Mouse (Mus musculus): ENCODE measurements around the gene Prkg1. TPM values are rescaled to one million over a fixed set of nuclear protein-coding genes. Genes with fewer than 3 reads are reported as not detected.
A peak's percentile ranks its signal among the peaks of the same experiment; 100 is the strongest.

The Prkg1 gene
- polyA plus RNA-seq, 1 experiment from 2014 or later, result 3.1 TPM

- peak overlapping the region; percentile 51 for H3K4me2 ChIP-seq (replicated peaks; ENCODE audit: low read depth, low read length)
- H3K27me3 ChIP-seq (ENCODE audit: insufficient read depth, low read length), result no peaks in the 10 kb centered on the region
- H3K4me3 ChIP-seq (ENCODE audit: low read length), result peak overlapping the region; percentile 78
- ATAC-seq (ENCODE audit: low FRiP score, low TSS enrichment), result peak; percentile 53; the same call in 1 of the 2 replicates
- peak overlapping the region; percentile 63; the same call in 1 of the 2 replicates for H3K27ac ChIP-seq (ENCODE audit: low read length)
- WGBS, result 17% methylated on average over 7 of the region's 7 CpGs
- H3K9me3 ChIP-seq (ENCODE audit: low read length), result peaks cover 23% of the 10 kb centered on the region
- H3K4me1 ChIP-seq (ENCODE audit: insufficient read depth, low read length), result peaks cover 10% of the 10 kb centered on the region
- H3K9ac ChIP-seq (replicated peaks; ENCODE audit: low read length), result no peak overlapping the region
- H3K36me3 ChIP-seq (ENCODE audit: insufficient read depth, low read length), result peaks cover 33% of the 10 kb centered on the region
These were observed 682.6 kb downstream of the Prkg1 start for GRCm38 (mm10) chr19:31082226-31082625.

GRCm38 (mm10) chr19:31078241-31078640 is 686.6 kb downstream of the Prkg1 start:
- Histone ChIP-seq H3K9ac (replicated peaks; ENCODE audit: low read length) (no peak overlapping the region), H3K4me1 (ENCODE audit: insufficient read depth, low read length) (peaks cover 4% of the 10 kb centered on the region; the same call in 1 of the 2 replicates), H3K4me2 (replicated peaks; ENCODE audit: low read depth, low read length) (no peak overlapping the region), H3K4me3 (ENCODE audit: low read length) (no peak overlapping the region), H3K27me3 (ENCODE audit: insufficient read depth, low read length) (no peaks in the 10 kb centered on the region), H3K9me3 (ENCODE audit: low read length) (no peaks in the 10 kb centered on the region), H3K36me3 (ENCODE audit: insufficient read depth, low read length) (no peaks in the 10 kb centered on the region), H3K27ac (ENCODE audit: low read length) (no peak overlapping the region)
- no peak for ATAC-seq (ENCODE audit: low FRiP score, low TSS enrichment)
- WGBS, result 56% methylated on average over 3 of the region's 3 CpGs

DNA sequence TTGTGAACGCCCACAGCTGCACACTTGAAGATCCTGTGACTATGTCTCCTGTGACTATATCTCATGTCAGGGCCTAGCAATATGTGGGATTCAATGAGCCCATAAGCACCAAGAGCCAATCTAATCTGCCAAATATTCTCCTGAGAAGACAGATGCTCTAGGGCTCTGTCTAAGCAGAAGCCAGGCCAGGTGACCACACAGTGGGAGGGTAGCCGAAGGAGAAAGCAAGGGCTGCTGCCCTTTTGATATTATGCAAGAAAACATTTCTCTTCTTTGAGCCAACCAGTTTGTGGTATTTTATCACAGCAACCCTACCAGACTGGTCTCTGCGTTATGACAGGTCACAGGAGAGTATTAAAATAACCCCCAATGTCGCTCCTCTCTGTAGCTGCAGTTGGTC is 688.7 kb downstream of the Prkg1 start:
- H3K9ac ChIP-seq (replicated peaks; ENCODE audit: low read length), result no peak overlapping the region
- H3K27me3 ChIP-seq (ENCODE audit: insufficient read depth, low read length), result no peaks in the 10 kb centered on the region
- H3K36me3 ChIP-seq (ENCODE audit: insufficient read depth, low read length), result no peaks in the 10 kb centered on the region
- WGBS, result 86% methylated on average over 4 of the region's 4 CpGs
- 0 out of 2 replicates have a peak, but pooled peaks cover 4% of the 10 kb centered on the region for H3K4me1 ChIP-seq (ENCODE audit: insufficient read depth, low read length)
- H3K27ac ChIP-seq (ENCODE audit: low read length), result no peak overlapping the region
- no peak for ATAC-seq (ENCODE audit: low FRiP score, low TSS enrichment)
- no peak overlapping the region for H3K4me2 ChIP-seq (replicated peaks; ENCODE audit: low read depth, low read length)
- H3K9me3 ChIP-seq (ENCODE audit: low read length), result no peaks in the 10 kb centered on the region
- no peak overlapping the region for H3K4me3 ChIP-seq (ENCODE audit: low read length)

- WGBS, result 34% methylated on average over 3 of the region's 3 CpGs
- Histone ChIP-seq H3K4me1 (ENCODE audit: insufficient read depth, low read length) (0 out of 2 replicates have a peak, but pooled peaks cover 4% of the 10 kb centered on the region), H3K4me2 (replicated peaks; ENCODE audit: low read depth, low read length) (no peak overlapping the region), H3K27me3 (ENCODE audit: insufficient read depth, low read length) (no peaks in the 10 kb centered on the region), H3K4me3 (ENCODE audit: low read length) (no peak overlapping the region), H3K9me3 (ENCODE audit: low read length) (no peaks in the 10 kb centered on the region), H3K9ac (replicated peaks; ENCODE audit: low read length) (no peak overlapping the region), H3K27ac (ENCODE audit: low read length) (no peak overlapping the region), H3K36me3 (ENCODE audit: insufficient read depth, low read length) (no peaks in the 10 kb centered on the region)
- ATAC-seq (ENCODE audit: low FRiP score, low TSS enrichment), result no peak
These were observed 690.1 kb downstream of the Prkg1 start for GRCm38 (mm10) chr19:31074717-31075063.

DNA sequence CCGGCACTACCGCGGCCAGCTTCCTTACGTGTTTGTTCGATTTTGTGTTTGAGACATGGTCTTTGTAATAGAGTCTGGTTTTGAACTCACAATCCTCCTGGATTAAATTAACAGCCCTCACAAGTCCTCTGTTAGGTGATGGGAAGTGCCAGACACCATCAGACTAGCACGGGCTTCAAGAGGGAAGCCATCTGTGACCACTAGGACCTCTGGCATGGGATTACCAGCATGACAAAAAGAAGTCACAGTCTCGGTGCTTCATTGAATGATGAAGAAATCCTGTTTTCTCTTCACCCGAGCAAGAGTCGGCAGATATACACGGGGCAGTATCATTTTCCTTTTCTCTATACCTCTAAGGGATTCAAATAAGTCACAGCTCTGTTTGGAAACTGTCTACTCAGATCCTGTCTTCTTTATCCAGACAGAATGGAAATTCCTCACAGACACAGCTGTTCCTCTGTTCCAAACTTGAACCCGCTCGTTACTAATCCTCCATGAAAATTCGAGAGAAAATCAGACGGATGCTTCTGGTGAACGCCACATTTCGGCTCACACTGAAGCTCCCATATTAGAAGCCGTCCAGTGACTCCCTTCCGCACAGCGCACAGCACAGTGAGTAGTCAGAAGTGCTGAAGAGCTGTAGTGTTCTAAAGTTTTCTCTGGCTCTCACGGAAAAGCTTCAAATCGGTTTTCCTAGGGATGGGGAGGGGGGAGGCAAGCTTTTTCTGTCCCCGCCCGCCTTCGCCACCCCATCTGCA is 690.7 kb downstream of the Prkg1 start:
- Histone ChIP-seq H3K9ac (replicated peaks; ENCODE audit: low read length) (no peak overlapping the region), H3K4me2 (replicated peaks; ENCODE audit: low read depth, low read length) (no peak overlapping the region), H3K4me1 (ENCODE audit: insufficient read depth, low read length) (0 out of 2 replicates have a peak, but pooled peaks cover 4% of the 10 kb centered on the region), H3K27me3 (ENCODE audit: insufficient read depth, low read length) (no peaks in the 10 kb centered on the region), H3K36me3 (ENCODE audit: insufficient read depth, low read length) (no peaks in the 10 kb centered on the region), H3K9me3 (ENCODE audit: low read length) (no peaks in the 10 kb centered on the region), H3K27ac (ENCODE audit: low read length) (no peak overlapping the region), H3K4me3 (ENCODE audit: low read length) (no peak overlapping the region)
- ATAC-seq (ENCODE audit: low FRiP score, low TSS enrichment), result no peak
- 52% methylated on average over 24 of the region's 24 CpGs for WGBS

GRCm38 (mm10) chr19:31065206-31065781 is 699.5 kb downstream of the Prkg1 start:
- Histone ChIP-seq H3K27ac (ENCODE audit: low read length) (no peak overlapping the region), H3K4me1 (ENCODE audit: insufficient read depth, low read length) (no peaks in the 10 kb centered on the region), H3K27me3 (ENCODE audit: insufficient read depth, low read length) (no peaks in the 10 kb centered on the region), H3K36me3 (ENCODE audit: insufficient read depth, low read length) (no peaks in the 10 kb centered on the region), H3K9ac (replicated peaks; ENCODE audit: low read length) (no peak overlapping the region), H3K4me2 (replicated peaks; ENCODE audit: low read depth, low read length) (no peak overlapping the region), H3K9me3 (ENCODE audit: low read length) (no peaks in the 10 kb centered on the region), H3K4me3 (ENCODE audit: low read length) (no peak overlapping the region)
- no peak for ATAC-seq (ENCODE audit: low FRiP score, low TSS enrichment)
- WGBS, result 70% methylated on average over 11 of the region's 11 CpGs

DNA sequence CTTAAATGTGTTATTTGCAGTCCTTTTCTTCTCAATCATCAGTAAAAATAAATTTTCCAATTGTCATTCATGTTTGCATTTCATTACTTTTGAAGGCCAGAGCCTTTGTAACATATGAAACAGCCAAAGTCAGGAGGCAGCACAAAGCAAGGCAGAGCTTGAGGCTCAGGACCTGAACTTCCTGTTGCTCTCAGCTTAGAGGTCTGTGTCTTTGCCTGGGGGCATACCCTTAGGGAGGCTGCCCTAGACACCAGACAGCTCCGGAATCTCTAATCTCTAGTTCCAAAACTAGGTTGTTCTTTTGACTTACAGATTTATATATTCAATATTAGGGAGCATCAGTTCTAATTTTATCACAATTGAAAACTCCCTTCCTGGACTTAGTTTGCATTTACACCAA is 700.1 kb downstream of the Prkg1 start:
- no peaks in the 10 kb centered on the region for H3K9me3 ChIP-seq (ENCODE audit: low read length)
- ATAC-seq (ENCODE audit: low FRiP score, low TSS enrichment), result no peak
- H3K9ac ChIP-seq (replicated peaks; ENCODE audit: low read length), result no peak overlapping the region
- H3K27me3 ChIP-seq (ENCODE audit: insufficient read depth, low read length), result no peaks in the 10 kb centered on the region
- WGBS, result 53% methylated on average over 1 of the region's 1 CpGs
- H3K27ac ChIP-seq (ENCODE audit: low read length), result no peak overlapping the region
- no peak overlapping the region for H3K4me3 ChIP-seq (ENCODE audit: low read length)
- H3K36me3 ChIP-seq (ENCODE audit: insufficient read depth, low read length), result no peaks in the 10 kb centered on the region
- H3K4me2 ChIP-seq (replicated peaks; ENCODE audit: low read depth, low read length), result no peak overlapping the region
- H3K4me1 ChIP-seq (ENCODE audit: insufficient read depth, low read length), result no peaks in the 10 kb centered on the region

DNA sequence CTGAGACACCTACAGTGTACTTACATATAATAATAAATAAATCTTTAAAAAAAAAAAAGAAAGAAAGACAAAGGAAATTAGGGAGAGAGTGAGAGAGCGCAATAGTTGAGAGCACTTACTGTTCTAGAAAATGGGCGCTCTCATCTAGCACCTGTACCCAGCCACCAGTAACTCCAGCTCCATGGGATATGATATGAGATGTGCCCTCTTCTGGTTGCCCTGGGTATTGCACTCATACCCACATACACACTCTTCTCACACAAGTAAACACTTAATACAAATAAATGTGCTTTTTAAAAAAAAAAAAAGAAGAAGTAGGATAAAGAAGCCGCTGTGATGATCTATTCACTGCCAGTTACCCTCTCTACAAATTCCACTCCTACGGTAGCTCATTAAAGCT is 718.2 kb downstream of the Prkg1 start:
- no peaks in the 10 kb centered on the region for H3K9me3 ChIP-seq (ENCODE audit: low read length)
- no peak overlapping the region for H3K4me3 ChIP-seq (ENCODE audit: low read length)
- no peaks in the 10 kb centered on the region for H3K36me3 ChIP-seq (ENCODE audit: insufficient read depth, low read length)
- no peak for ATAC-seq (ENCODE audit: low FRiP score, low TSS enrichment)
- no peak overlapping the region for H3K9ac ChIP-seq (replicated peaks; ENCODE audit: low read length)
- no peaks in the 10 kb centered on the region for H3K4me1 ChIP-seq (ENCODE audit: insufficient read depth, low read length)
- 99% methylated on average over 4 of the region's 4 CpGs for WGBS
- no peaks in the 10 kb centered on the region for H3K27me3 ChIP-seq (ENCODE audit: insufficient read depth, low read length)
- H3K27ac ChIP-seq (ENCODE audit: low read length), result no peak overlapping the region
- no peak overlapping the region for H3K4me2 ChIP-seq (replicated peaks; ENCODE audit: low read depth, low read length)

- H3K4me3 ChIP-seq (ENCODE audit: low read length), result no peak overlapping the region
- H3K9me3 ChIP-seq (ENCODE audit: low read length), result no peaks in the 10 kb centered on the region
- no peaks in the 10 kb centered on the region for H3K36me3 ChIP-seq (ENCODE audit: insufficient read depth, low read length)
- H3K27ac ChIP-seq (ENCODE audit: low read length), result no peak overlapping the region
- no peaks in the 10 kb centered on the region for H3K27me3 ChIP-seq (ENCODE audit: insufficient read depth, low read length)
- no peak overlapping the region for H3K9ac ChIP-seq (replicated peaks; ENCODE audit: low read length)
- H3K4me2 ChIP-seq (replicated peaks; ENCODE audit: low read depth, low read length), result no peak overlapping the region
- ATAC-seq (ENCODE audit: low FRiP score, low TSS enrichment), result no peak
- 87% methylated on average over 2 of the region's 2 CpGs for WGBS
- no peaks in the 10 kb centered on the region for H3K4me1 ChIP-seq (ENCODE audit: insufficient read depth, low read length)
These were observed 723.6 kb downstream of the Prkg1 start for GRCm38 (mm10) chr19:31040948-31041847.
